Mouse (Mus musculus): ENCODE data around the gene Vdac2.

GRCm38 (mm10) chr14:21806631-21807160, 18.3 kb upstream of the Vdac2 start:
- no peak for TF ChIP-seq CTCF (IDR thresholded peaks at IDR 0.05; ENCODE audit: low read depth, low read length)
- TF ChIP-seq POLR2A (IDR thresholded peaks at IDR 0.05; ENCODE audit: extremely low read depth, insufficient read depth, low read length): no peak
